Mouse (Mus musculus): ENCODE data around the gene 2900092C05Rik. TPM values are rescaled to one million over a fixed set of nuclear protein-coding genes. Genes with fewer than 3 reads are reported as not detected.
A peak's percentile ranks its signal among the peaks of the same experiment; 100 is the strongest.

The 2900092C05Rik gene
- polyA plus RNA-seq (2014; fragmentation: Nextera tagmentation; extraction: Ambion mirVana), result not detected in 2 replicates

- H3K4me2 ChIP-seq (replicated peaks; ENCODE audit: low read depth, low read length), result no peak within 1 kb of the TSS
- no peak within 1 kb of the TSS for H3K4me3 ChIP-seq (ENCODE audit: low read length)
- H3K27ac ChIP-seq (ENCODE audit: low read depth, low read length), result no peak within 1 kb of the TSS
- H3K9me3 ChIP-seq (ENCODE audit: control insufficient read depth, low read length), result no peaks in the 10 kb centered on the region; the same call in 1 of the 2 replicates
- 58% methylated on average over 2 of the region's 2 CpGs for WGBS
- H3K4me1 ChIP-seq (ENCODE audit: control insufficient read depth, insufficient read depth, low read length), result no peaks in the 10 kb centered on the region
- no peaks in the 10 kb centered on the region for H3K36me3 ChIP-seq (ENCODE audit: control insufficient read depth, insufficient read depth, low read length)
- H3K9ac ChIP-seq (ENCODE audit: low read depth, low read length), result no peak within 1 kb of the TSS
- no peak for ATAC-seq (ENCODE audit: low FRiP score, low TSS enrichment)
- no peaks in the 10 kb centered on the region for H3K27me3 ChIP-seq (ENCODE audit: control insufficient read depth, insufficient read depth, low read length)
Observed at GRCm38 (mm10) chr7:12512217-12512616, at the start of gene 2900092C05Rik. TSS of gene 2900092C05Rik (plus strand) at chr7:12512517.

- ATAC-seq (ENCODE audit: low FRiP score, low TSS enrichment), result peak; percentile 98
- peak within 1 kb of the TSS; percentile 85 for H3K9ac ChIP-seq (ENCODE audit: low read depth, low read length)
- WGBS, result under 1% methylated on average over 53 of the region's 53 CpGs
Observed at GRCm38 (mm10) chr7:12478158-12479008, 33.9 kb upstream of the 2900092C05Rik start, which contains the start of gene Zfp606. TSS of gene Zfp606 (plus strand) at chr7:12478293.

GRCm38 (mm10) chr7:12479009-12479346 lies 33.3 kb upstream of the 2900092C05Rik start:
- Histone ChIP-seq H3K4me2 (replicated peaks; ENCODE audit: low read depth, low read length) (peak overlapping the region; percentile 55), H3K9me3 (ENCODE audit: control insufficient read depth, low read length) (peaks cover 16% of the 10 kb centered on the region), H3K4me3 (ENCODE audit: low read length) (peak overlapping the region; percentile 66), H3K27ac (ENCODE audit: low read depth, low read length) (peak overlapping the region; percentile 83; the same call in 1 of the 2 replicates), H3K9ac (ENCODE audit: low read depth, low read length) (peak overlapping the region; percentile 85), H3K27me3 (ENCODE audit: control insufficient read depth, insufficient read depth, low read length) (no peaks in the 10 kb centered on the region), H3K4me1 (ENCODE audit: control insufficient read depth, insufficient read depth, low read length) (0 out of 2 replicates have a peak, but pooled peaks cover 6% of the 10 kb centered on the region), H3K36me3 (ENCODE audit: control insufficient read depth, insufficient read depth, low read length) (peaks cover 38% of the 10 kb centered on the region)
- WGBS, result under 1% methylated on average over 8 of the region's 8 CpGs
- no peak; the same call in none of the 2 replicates for ATAC-seq (ENCODE audit: low FRiP score, low TSS enrichment)

More at GRCm38 (mm10) chr7:12478158-12479008, 33.9 kb upstream of the 2900092C05Rik start, which contains the start of gene Zfp606:
- Histone ChIP-seq H3K27me3 (ENCODE audit: control insufficient read depth, insufficient read depth, low read length) (no peaks in the 10 kb centered on the region), H3K4me3 (ENCODE audit: low read length) (peak within 1 kb of the TSS; percentile 66), H3K27ac (ENCODE audit: low read depth, low read length) (peak within 1 kb of the TSS; percentile 83), H3K4me2 (replicated peaks; ENCODE audit: low read depth, low read length) (peak within 1 kb of the TSS; percentile 55), H3K4me1 (ENCODE audit: control insufficient read depth, insufficient read depth, low read length) (0 out of 2 replicates have a peak, but pooled peaks cover 6% of the 10 kb centered on the region), H3K36me3 (ENCODE audit: control insufficient read depth, insufficient read depth, low read length) (peaks cover 32% of the 10 kb centered on the region), H3K9me3 (ENCODE audit: control insufficient read depth, low read length) (peaks cover 16% of the 10 kb centered on the region)

GRCm38 (mm10) chr7:12479525-12479924 lies 32.8 kb upstream of the 2900092C05Rik start:
- H3K4me3 ChIP-seq (ENCODE audit: low read length), result peak overlapping the region; percentile 66
- peak overlapping the region; percentile 55 for H3K4me2 ChIP-seq (replicated peaks; ENCODE audit: low read depth, low read length)
- 74% methylated on average over 4 of the region's 4 CpGs for WGBS
- ATAC-seq (ENCODE audit: low FRiP score, low TSS enrichment), result no peak
- H3K27ac ChIP-seq (ENCODE audit: low read depth, low read length), result no peak overlapping the region
- no peaks in the 10 kb centered on the region for H3K27me3 ChIP-seq (ENCODE audit: control insufficient read depth, insufficient read depth, low read length)
- peaks cover 44% of the 10 kb centered on the region for H3K36me3 ChIP-seq (ENCODE audit: control insufficient read depth, insufficient read depth, low read length)
- H3K9me3 ChIP-seq (ENCODE audit: control insufficient read depth, low read length), result peaks cover 16% of the 10 kb centered on the region
- peak overlapping the region; percentile 85; the same call in 1 of the 2 replicates for H3K9ac ChIP-seq (ENCODE audit: low read depth, low read length)
- H3K4me1 ChIP-seq (ENCODE audit: control insufficient read depth, insufficient read depth, low read length), result 0 out of 2 replicates have a peak, but pooled peaks cover 6% of the 10 kb centered on the region

- Histone ChIP-seq H3K27me3 (ENCODE audit: control insufficient read depth, insufficient read depth, low read length) (no peaks in the 10 kb centered on the region), H3K36me3 (ENCODE audit: control insufficient read depth, insufficient read depth, low read length) (peaks cover 86% of the 10 kb centered on the region), H3K4me2 (replicated peaks; ENCODE audit: low read depth, low read length) (no peak overlapping the region), H3K9me3 (ENCODE audit: control insufficient read depth, low read length) (peaks cover 44% of the 10 kb centered on the region), H3K4me3 (ENCODE audit: low read length) (no peak overlapping the region), H3K27ac (ENCODE audit: low read depth, low read length) (no peak overlapping the region), H3K4me1 (ENCODE audit: control insufficient read depth, insufficient read depth, low read length) (0 out of 2 replicates have a peak, but pooled peaks cover 6% of the 10 kb centered on the region), H3K9ac (ENCODE audit: low read depth, low read length) (no peak overlapping the region)
- WGBS, result 95% methylated on average over 6 of the region's 6 CpGs
- ATAC-seq (ENCODE audit: low FRiP score, low TSS enrichment), result no peak
Observed at GRCm38 (mm10) chr7:12483771-12484170, 28.5 kb upstream of the 2900092C05Rik start.

- Histone ChIP-seq H3K9ac (ENCODE audit: low read depth, low read length) (no peak overlapping the region), H3K36me3 (ENCODE audit: control insufficient read depth, insufficient read depth, low read length) (peaks cover 98% of the 10 kb centered on the region), H3K27me3 (ENCODE audit: control insufficient read depth, insufficient read depth, low read length) (no peaks in the 10 kb centered on the region), H3K27ac (ENCODE audit: low read depth, low read length) (no peak overlapping the region), H3K4me2 (replicated peaks; ENCODE audit: low read depth, low read length) (no peak overlapping the region), H3K4me3 (ENCODE audit: low read length) (no peak overlapping the region), H3K9me3 (ENCODE audit: control insufficient read depth, low read length) (peaks cover 57% of the 10 kb centered on the region), H3K4me1 (ENCODE audit: control insufficient read depth, insufficient read depth, low read length) (no peaks in the 10 kb centered on the region)
- 89% methylated on average over 1 of the region's 1 CpGs for WGBS
- ATAC-seq (ENCODE audit: low FRiP score, low TSS enrichment), result no peak
Observed at GRCm38 (mm10) chr7:12485956-12486355, 26.4 kb upstream of the 2900092C05Rik start.

GRCm38 (mm10) chr7:12486691-12487090 lies 25.6 kb upstream of the 2900092C05Rik start:
- no peak overlapping the region for H3K9ac ChIP-seq (ENCODE audit: low read depth, low read length)
- no peaks in the 10 kb centered on the region for H3K4me1 ChIP-seq (ENCODE audit: control insufficient read depth, insufficient read depth, low read length)
- peaks cover 58% of the 10 kb centered on the region for H3K9me3 ChIP-seq (ENCODE audit: control insufficient read depth, low read length)
- no peak for ATAC-seq (ENCODE audit: low FRiP score, low TSS enrichment)
- no peak overlapping the region for H3K4me3 ChIP-seq (ENCODE audit: low read length)
- no peak overlapping the region for H3K4me2 ChIP-seq (replicated peaks; ENCODE audit: low read depth, low read length)
- peaks cover 98% of the 10 kb centered on the region for H3K36me3 ChIP-seq (ENCODE audit: control insufficient read depth, insufficient read depth, low read length)
- H3K27me3 ChIP-seq (ENCODE audit: control insufficient read depth, insufficient read depth, low read length), result no peaks in the 10 kb centered on the region
- no peak overlapping the region for H3K27ac ChIP-seq (ENCODE audit: low read depth, low read length)

- no peaks in the 10 kb centered on the region; the same call in 1 of the 2 replicates for H3K9me3 ChIP-seq (ENCODE audit: control insufficient read depth, low read length)
- H3K9ac ChIP-seq (ENCODE audit: low read depth, low read length), result no peak overlapping the region
- WGBS, result 59% methylated on average over 1 of the region's 1 CpGs
- ATAC-seq (ENCODE audit: low FRiP score, low TSS enrichment), result no peak
- H3K36me3 ChIP-seq (ENCODE audit: control insufficient read depth, insufficient read depth, low read length), result no peaks in the 10 kb centered on the region
- H3K4me2 ChIP-seq (replicated peaks; ENCODE audit: low read depth, low read length), result no peak overlapping the region
- no peaks in the 10 kb centered on the region for H3K4me1 ChIP-seq (ENCODE audit: control insufficient read depth, insufficient read depth, low read length)
- no peaks in the 10 kb centered on the region for H3K27me3 ChIP-seq (ENCODE audit: control insufficient read depth, insufficient read depth, low read length)
- H3K27ac ChIP-seq (ENCODE audit: low read depth, low read length), result no peak overlapping the region
- H3K4me3 ChIP-seq (ENCODE audit: low read length), result no peak overlapping the region
Observed at GRCm38 (mm10) chr7:12510913-12511312, 1.4 kb upstream of the 2900092C05Rik start.
